Mouse (Mus musculus): ENCODE data around the gene Epha6. TPM values are rescaled to one million over a fixed set of nuclear protein-coding genes. Genes with fewer than 3 reads are reported as not detected.

Gene Epha6
- polyA plus RNA-seq, 1 experiment = not detected

DNA sequence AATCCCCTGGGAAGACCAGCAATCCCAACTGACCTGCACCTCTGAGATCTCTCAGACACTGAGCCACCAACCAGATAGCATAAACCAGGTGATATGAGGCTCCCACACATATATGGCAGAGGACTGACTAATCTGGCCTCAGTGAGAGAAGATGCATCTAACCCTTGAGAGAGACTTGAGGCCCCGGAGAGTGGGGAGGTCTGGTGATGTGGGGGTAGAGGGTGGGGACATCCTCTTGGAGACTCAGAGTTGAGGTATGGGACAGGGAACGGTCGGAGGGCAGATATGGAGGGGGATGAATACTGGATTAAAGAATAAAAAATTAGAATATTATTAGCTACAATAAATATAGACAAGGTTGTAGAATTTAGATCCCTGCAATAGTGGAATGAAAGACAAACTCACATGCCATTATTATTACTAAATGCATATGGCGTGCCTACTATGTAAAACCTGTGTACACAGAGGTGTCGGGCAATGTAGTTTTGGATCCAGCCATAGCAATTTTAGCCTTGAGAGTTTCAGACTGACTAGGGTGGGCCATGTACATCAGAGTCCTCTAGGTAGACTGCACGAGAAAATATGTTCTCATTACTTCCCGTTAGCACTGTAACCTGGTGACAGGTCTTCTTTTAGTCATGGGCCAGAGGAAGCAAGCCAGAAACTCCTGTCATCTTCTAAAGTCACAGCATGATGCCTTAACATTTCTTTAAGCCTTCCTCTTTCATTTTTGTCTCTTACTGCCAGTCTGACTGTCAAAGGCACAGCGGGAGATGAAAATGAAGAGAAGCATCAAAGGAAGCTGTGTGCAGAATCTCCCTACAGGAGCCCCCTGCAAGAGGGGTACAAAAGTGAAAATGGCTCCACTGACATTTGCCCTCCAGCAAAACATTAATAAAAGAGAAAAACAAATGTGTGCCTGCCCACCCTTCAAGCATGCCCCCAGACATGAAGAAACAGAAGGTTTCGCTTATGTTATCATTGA is 338.7 kb downstream of the Epha6 start:
- no peak overlapping the region for H3K27ac ChIP-seq (ENCODE audit: insufficient read depth, low read depth, low read length)
- TF ChIP-seq POLR2A (IDR thresholded peaks at IDR 0.05; ENCODE audit: low read depth, low read length) = no peak
- H3K36me3 ChIP-seq (ENCODE audit: control insufficient read depth, insufficient read depth, low read length) = no peaks in the 10 kb centered on the region
- WGBS = 83% methylated on average over 9 of the region's 9 CpGs
- no peaks in the 10 kb centered on the region for H3K27me3 ChIP-seq (ENCODE audit: control insufficient read depth, insufficient read depth, low read length)
- no peak overlapping the region for H3K4me3 ChIP-seq (ENCODE audit: low read depth, low read length)
- no peaks in the 10 kb centered on the region for H3K4me1 ChIP-seq (ENCODE audit: control insufficient read depth, insufficient read depth, insufficient read length, low read length)

DNA sequence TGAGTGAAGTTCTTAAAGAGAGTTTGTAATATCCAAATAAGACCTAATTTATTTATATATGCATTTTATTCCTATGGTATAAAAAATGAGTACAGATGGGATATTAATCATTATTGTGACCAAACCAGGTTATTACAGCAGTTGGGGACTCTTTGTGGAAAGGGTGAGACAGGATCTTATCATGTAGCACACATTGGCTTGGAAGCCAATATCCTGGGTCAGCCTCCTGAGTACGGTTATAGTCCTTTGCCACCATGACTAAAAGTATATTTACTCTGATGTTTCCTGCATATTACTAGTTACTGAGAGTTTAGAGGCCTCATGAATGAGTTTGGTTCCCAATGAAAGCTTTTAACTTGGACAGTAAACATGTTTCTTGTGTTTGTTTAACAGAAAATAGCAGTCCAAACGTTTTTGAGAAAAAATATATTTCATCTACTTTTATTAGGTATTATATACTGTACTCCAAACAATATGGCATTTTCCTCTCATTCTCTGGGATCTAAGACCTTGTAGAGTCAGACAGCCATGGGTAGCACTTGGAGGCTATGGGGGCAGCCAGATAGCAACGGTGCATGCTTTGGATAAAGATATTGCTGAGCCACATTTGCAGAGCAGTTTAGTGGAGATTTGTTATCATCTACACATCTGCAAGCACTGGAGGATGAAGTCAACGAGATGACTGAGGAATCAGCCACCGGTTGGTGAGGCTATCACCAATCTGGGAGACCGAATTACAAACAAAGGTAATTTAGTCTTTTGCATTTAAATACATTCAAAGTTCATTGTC is 340.4 kb downstream of the Epha6 start:
- TF ChIP-seq POLR2A (IDR thresholded peaks at IDR 0.05; ENCODE audit: low read depth, low read length) = no peak
- TF ChIP-seq CTCF (IDR thresholded peaks at IDR 0.05; ENCODE audit: extremely low read depth, insufficient read length, insufficient replicate concordance, low read depth, low read length) = no peak
- H3K4me1 ChIP-seq (ENCODE audit: control insufficient read depth, insufficient read depth, insufficient read length, low read length) = no peaks in the 10 kb centered on the region
- no peak overlapping the region for H3K27ac ChIP-seq (ENCODE audit: insufficient read depth, low read depth, low read length)
- no peaks in the 10 kb centered on the region for H3K27me3 ChIP-seq (ENCODE audit: control insufficient read depth, insufficient read depth, low read length)
- no peak overlapping the region for H3K4me3 ChIP-seq (ENCODE audit: low read depth, low read length)
- no peaks in the 10 kb centered on the region for H3K36me3 ChIP-seq (ENCODE audit: control insufficient read depth, insufficient read depth, low read length)
- 66% methylated on average over 6 of the region's 6 CpGs for WGBS

DNA sequence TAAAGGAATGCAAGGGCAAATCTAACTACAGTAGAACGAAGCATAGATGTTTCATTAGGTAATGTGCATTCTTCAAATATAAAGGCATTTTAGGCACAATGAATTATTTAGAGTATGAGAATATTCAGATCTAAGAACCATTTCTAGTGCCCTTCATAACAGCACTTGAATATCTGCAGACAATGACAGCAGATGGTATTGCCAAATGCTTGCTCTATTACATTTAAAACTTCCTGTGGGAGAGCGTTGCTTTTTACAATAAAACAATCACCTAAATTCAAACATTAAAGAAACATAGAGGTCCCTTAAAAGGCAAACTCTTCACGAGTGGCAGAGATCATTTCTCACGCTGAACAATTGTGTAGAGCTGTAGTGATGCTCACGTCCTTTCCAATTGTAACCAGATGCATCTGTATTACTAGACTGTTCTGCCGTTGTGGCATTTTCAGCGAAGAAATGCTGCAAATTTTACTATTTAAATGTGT is 347.1 kb downstream of the Epha6 start:
- Histone ChIP-seq H3K36me3 (ENCODE audit: control insufficient read depth, insufficient read depth, low read length) (no peaks in the 10 kb centered on the region), H3K27me3 (ENCODE audit: control insufficient read depth, insufficient read depth, low read length) (no peaks in the 10 kb centered on the region), H3K4me3 (ENCODE audit: low read depth, low read length) (no peak overlapping the region), H3K4me1 (ENCODE audit: control insufficient read depth, insufficient read depth, insufficient read length, low read length) (no peaks in the 10 kb centered on the region), H3K27ac (ENCODE audit: insufficient read depth, low read depth, low read length) (no peak overlapping the region)
- TF ChIP-seq CTCF (IDR thresholded peaks at IDR 0.05; ENCODE audit: extremely low read depth, insufficient read length, insufficient replicate concordance, low read depth, low read length) = no peak
- no peak for TF ChIP-seq POLR2A (IDR thresholded peaks at IDR 0.05; ENCODE audit: low read depth, low read length)
- 77% methylated on average over 7 of the region's 7 CpGs for WGBS

DNA sequence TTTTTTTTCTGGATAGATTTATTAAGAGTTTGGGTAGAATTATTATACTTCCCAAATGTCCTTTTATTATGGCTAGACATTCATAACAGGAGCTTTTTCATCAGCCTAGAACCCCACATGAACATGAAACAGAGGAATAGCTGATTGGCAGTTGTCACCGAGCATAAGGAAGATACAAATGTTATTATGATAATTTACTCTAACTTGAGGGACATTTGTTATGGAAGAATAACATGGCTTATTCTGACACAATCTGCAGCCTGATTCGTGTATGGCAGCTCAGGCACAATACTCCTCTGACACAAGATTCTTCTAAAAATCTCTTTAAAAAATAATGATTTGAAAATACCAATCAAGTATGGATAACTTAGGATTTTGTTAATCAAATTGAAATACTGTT is 347.7 kb downstream of the Epha6 start:
- TF ChIP-seq CTCF (IDR thresholded peaks at IDR 0.05; ENCODE audit: extremely low read depth, insufficient read length, insufficient replicate concordance, low read depth, low read length) (no peak), POLR2A (IDR thresholded peaks at IDR 0.05; ENCODE audit: low read depth, low read length) (no peak)
- H3K4me1 ChIP-seq (ENCODE audit: control insufficient read depth, insufficient read depth, insufficient read length, low read length) = no peaks in the 10 kb centered on the region
- no peaks in the 10 kb centered on the region for H3K27me3 ChIP-seq (ENCODE audit: control insufficient read depth, insufficient read depth, low read length)
- H3K4me3 ChIP-seq (ENCODE audit: low read depth, low read length) = no peak overlapping the region
- WGBS = 57% methylated on average over 2 of the region's 2 CpGs
- H3K27ac ChIP-seq (ENCODE audit: insufficient read depth, low read depth, low read length) = no peak overlapping the region
- H3K36me3 ChIP-seq (ENCODE audit: control insufficient read depth, insufficient read depth, low read length) = no peaks in the 10 kb centered on the region

DNA sequence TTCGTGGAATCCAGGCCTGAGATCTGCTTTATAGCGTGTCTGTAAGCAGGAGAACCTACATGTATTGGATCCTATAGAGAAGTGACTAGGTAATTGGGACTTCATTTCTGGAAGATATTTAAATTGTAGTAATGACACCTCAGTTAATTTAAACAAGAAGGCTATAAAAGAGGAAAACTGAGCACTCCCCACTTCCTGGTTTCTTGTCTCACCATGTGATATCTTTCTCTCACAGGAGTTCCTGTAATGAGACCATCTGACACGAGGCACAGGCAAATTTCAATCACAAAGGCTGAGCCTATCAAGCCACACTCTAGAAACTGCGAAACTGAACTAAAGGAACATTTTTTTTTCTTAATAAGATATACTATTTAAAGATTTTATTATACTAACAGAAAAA is 348.3 kb downstream of the Epha6 start:
- H3K4me3 ChIP-seq (ENCODE audit: low read depth, low read length) = no peak overlapping the region
- TF ChIP-seq CTCF (IDR thresholded peaks at IDR 0.05; ENCODE audit: extremely low read depth, insufficient read length, insufficient replicate concordance, low read depth, low read length) = no peak
- no peak for TF ChIP-seq POLR2A (IDR thresholded peaks at IDR 0.05; ENCODE audit: low read depth, low read length)
- no peaks in the 10 kb centered on the region for H3K4me1 ChIP-seq (ENCODE audit: control insufficient read depth, insufficient read depth, insufficient read length, low read length)
- no peaks in the 10 kb centered on the region for H3K36me3 ChIP-seq (ENCODE audit: control insufficient read depth, insufficient read depth, low read length)
- no peak overlapping the region for H3K27ac ChIP-seq (ENCODE audit: insufficient read depth, low read depth, low read length)
- WGBS = 58% methylated on average over 4 of the region's 4 CpGs
- H3K27me3 ChIP-seq (ENCODE audit: control insufficient read depth, insufficient read depth, low read length) = no peaks in the 10 kb centered on the region

DNA sequence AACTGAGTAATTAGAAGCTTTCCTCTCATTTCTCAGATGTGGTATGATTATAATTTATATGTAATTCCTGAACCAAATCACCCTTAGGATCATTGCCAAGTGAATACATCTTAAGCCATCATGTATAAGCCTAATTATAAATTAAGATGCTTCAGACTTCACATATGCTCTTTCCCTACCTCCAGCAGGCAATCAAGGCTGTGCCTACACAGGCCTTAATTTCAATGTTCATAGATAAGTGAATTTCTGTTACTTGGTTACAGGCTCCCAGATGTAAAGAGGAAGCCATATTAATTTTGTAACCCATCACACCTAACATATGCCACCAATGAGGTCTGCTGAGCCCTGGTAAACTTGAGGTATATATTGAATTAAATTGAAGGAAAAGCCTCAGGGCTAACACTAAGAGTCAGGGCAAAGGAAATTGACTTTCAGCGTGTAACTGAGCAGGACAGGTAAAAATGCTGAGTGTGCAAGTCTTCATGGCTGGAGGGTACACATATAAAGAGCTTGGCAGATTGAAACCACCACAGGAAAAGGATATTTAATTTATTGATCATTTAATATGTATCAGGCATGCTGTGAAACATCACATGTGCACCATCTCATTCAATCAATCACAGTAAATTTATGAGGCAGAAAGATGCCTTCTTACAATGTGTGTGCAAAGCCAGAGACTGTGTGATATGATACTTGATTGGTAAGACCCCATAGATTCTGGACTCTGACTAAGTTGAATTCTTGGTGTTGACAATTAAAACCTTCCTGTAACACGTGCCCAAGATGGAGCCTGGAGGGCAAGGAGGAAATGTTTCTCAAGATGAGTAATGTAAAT is 365.8 kb downstream of the Epha6 start:
- H3K4me1 ChIP-seq (ENCODE audit: control insufficient read depth, insufficient read depth, insufficient read length, low read length) = no peaks in the 10 kb centered on the region
- no peak overlapping the region for H3K27ac ChIP-seq (ENCODE audit: insufficient read depth, low read depth, low read length)
- H3K27me3 ChIP-seq (ENCODE audit: control insufficient read depth, insufficient read depth, low read length) = no peaks in the 10 kb centered on the region
- no peak for TF ChIP-seq POLR2A (IDR thresholded peaks at IDR 0.05; ENCODE audit: low read depth, low read length)
- TF ChIP-seq CTCF (IDR thresholded peaks at IDR 0.05; ENCODE audit: extremely low read depth, insufficient read length, insufficient replicate concordance, low read depth, low read length) = no peak
- 67% methylated on average over 2 of the region's 2 CpGs for WGBS
- no peaks in the 10 kb centered on the region for H3K36me3 ChIP-seq (ENCODE audit: control insufficient read depth, insufficient read depth, low read length)
- H3K4me3 ChIP-seq (ENCODE audit: low read depth, low read length) = no peak overlapping the region
